Mouse (Mus musculus): ENCODE measurements around the gene Fkbp11. TPM values are rescaled to one million over a fixed set of nuclear protein-coding genes. Genes with fewer than 3 reads are reported as not detected.

The Fkbp11 gene
- 105 and 119 TPM in 2 replicates for total RNA-seq (2012; rRNA removed)

DNA sequence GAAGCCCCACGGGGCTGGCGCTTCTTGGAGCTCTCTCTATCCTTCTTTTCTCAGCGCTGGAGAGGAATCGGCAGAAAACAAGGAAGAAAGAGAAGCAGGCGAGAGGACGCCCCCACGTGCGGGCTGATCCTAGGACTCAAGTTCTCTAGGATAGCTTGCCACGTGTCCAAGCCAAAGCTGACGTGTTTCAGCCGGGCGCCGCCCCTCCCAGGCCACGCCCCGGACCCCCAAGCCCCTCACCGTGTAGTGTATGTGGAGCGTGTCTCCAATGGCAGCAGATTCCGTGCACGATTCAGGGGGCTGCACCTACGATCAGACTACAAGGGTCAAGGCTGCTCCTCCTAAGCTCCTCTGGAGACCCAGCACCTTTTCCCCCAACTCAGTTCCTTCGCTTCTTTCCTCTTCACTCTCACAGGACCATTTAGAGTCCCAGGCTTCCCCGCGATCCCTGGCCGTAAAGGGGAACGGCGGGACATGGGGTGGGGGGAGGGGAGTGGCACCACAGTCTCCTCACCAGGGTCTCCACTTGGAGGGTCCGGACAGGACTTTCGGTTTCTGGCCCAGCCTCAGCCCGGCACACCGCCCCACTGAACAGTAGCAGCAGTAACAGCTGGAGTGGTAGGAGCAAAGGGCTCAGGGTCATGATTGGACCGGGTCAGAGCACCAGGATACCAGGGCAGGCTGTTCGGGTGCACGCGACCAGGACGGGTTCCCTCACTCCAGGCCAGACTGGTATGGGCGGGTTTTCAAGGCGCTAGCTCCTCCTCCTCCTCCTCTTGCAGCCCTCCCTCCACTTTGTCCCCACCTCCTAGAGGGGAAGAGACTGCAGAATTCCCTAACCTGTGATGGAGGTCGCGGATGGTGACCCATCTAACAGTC is at the start of gene Fkbp11:
TSS of gene Fkbp11 (minus strand) at position 756 of the 879 bp plus-strand sequence.
- peaks cover 2 to 27% of the 10 kb centered on the region in 2 experiments; a peak in 3 of 4 replicates for H3K4me1 ChIP-seq (ENCODE audit: control insufficient read depth in 2 of 2, insufficient read depth in 2 of 2, low read length in 2 of 2, poor library complexity in 1 of 2)
- peak within 1 kb of the TSS; percentile 82 for H3K4me3 ChIP-seq (ENCODE audit: insufficient read depth in 1 of 2, low read depth in 1 of 2, low read length in 2 of 2, poor library complexity in 1 of 2, severe bottlenecking in 1 of 2)
- no peaks in the 10 kb centered on the region for H3K9me3 ChIP-seq (ENCODE audit: control insufficient read depth, insufficient read depth, low read depth, low read length)
- H3K9ac ChIP-seq (ENCODE audit: insufficient read depth, low read depth, low read length, poor library complexity, severe bottlenecking): peak within 1 kb of the TSS; percentile 84
- H3K36me3 ChIP-seq (ENCODE audit: control insufficient read depth, insufficient read depth, low read length, poor library complexity, severe bottlenecking): no peaks in the 10 kb centered on the region
- no peak; the same call in 1 of the 2 replicates for TF ChIP-seq HCFC1 (IDR thresholded peaks at IDR 0.05; ENCODE audit: borderline replicate concordance, insufficient read depth, low read length)
- no peak for TF ChIP-seq CHD2 (IDR thresholded peaks at IDR 0.05; ENCODE audit: low read depth, low read length)
- TF ChIP-seq MAFK (IDR thresholded peaks at IDR 0.05; ENCODE audit: insufficient read depth, low read depth, low read length): no peak
- no peak for TF ChIP-seq ZC3H11A (IDR thresholded peaks at IDR 0.05; ENCODE audit: borderline replicate concordance, low read depth, low read length)
- no peak for TF ChIP-seq ZNF384 (IDR thresholded peaks at IDR 0.05; ENCODE audit: low read depth, low read length)
- peak within 1 kb of the TSS; percentile 79 for H3K27ac ChIP-seq (ENCODE audit: insufficient read depth, low read depth, low read length, poor library complexity, severe bottlenecking)
- in situ Hi-C loops (cut with MboI; ENCODE audit: low sequenced_read_pairs in 2 of 2, unreplicated experiment in 2 of 2): no loop called here
- DNase-seq (ENCODE audit: low read depth, low spot score): peak; percentile 84

DNA sequence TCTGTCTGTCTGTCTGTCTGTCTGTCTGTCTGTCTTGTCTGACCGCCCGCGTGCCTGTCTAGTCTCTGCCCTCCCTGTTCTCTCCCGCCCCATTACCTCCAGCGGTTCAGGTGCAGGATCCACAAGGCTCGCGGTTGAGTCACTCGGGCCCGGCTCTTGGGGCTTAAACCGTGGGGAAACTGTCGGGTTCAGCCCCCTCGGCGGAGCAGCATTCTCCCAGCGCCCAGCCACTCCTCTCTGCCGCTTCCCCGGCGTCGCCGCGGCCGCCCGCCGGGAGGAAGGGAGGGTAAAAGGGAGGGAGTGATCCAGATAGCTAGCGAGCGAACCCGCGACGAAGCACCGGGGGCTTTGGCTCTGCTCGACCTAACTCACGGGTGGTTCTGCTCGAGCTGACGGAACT is 49.8 kb upstream of the Fkbp11 start, which contains the start of gene Wnt10b:
TSS of gene Wnt10b (minus strand) at position 389 of the 400 bp plus-strand sequence.
- H3K9me3 ChIP-seq (ENCODE audit: control insufficient read depth, insufficient read depth, low read depth, low read length): no peaks in the 10 kb centered on the region
- TF ChIP-seq HCFC1 (IDR thresholded peaks at IDR 0.05; ENCODE audit: borderline replicate concordance, insufficient read depth, low read length) (no peak), ZNF384 (IDR thresholded peaks at IDR 0.05; ENCODE audit: low read depth, low read length) (no peak), ZC3H11A (IDR thresholded peaks at IDR 0.05; ENCODE audit: borderline replicate concordance, low read depth, low read length) (no peak), CHD2 (IDR thresholded peaks at IDR 0.05; ENCODE audit: low read depth, low read length) (no peak), MAFK (IDR thresholded peaks at IDR 0.05; ENCODE audit: insufficient read depth, low read depth, low read length) (no peak)
- no peak within 1 kb of the TSS for H3K9ac ChIP-seq (ENCODE audit: insufficient read depth, low read depth, low read length, poor library complexity, severe bottlenecking)
- in situ Hi-C loops (cut with MboI; ENCODE audit: low sequenced_read_pairs in 2 of 2, unreplicated experiment in 2 of 2): loop anchor here (5.0 to 25.0 kb wide), 2 partner anchors 310 to 320 kb away; partner anchors contain the start of genes C1ql4 (in 1 of the 2) and Dnajc22 (in 1 of the 2)
- no peak within 1 kb of the TSS for H3K27ac ChIP-seq (ENCODE audit: insufficient read depth, low read depth, low read length, poor library complexity, severe bottlenecking)
- DNase-seq (ENCODE audit: low read depth, low spot score): no peak
- H3K4me1 ChIP-seq (ENCODE audit: control insufficient read depth in 2 of 2, insufficient read depth in 2 of 2, low read length in 2 of 2, poor library complexity in 1 of 2): peaks cover 0 to 18% of the 10 kb centered on the region in 2 experiments; a peak in 1 of 4 replicates
- no peaks in the 10 kb centered on the region for H3K36me3 ChIP-seq (ENCODE audit: control insufficient read depth, insufficient read depth, low read length, poor library complexity, severe bottlenecking)
- peak within 1 kb of the TSS; percentile 7 to 34; a peak in 2 of 4 replicates for H3K4me3 ChIP-seq (ENCODE audit: insufficient read depth in 1 of 2, low read depth in 1 of 2, low read length in 2 of 2, poor library complexity in 1 of 2, severe bottlenecking in 1 of 2)

DNA sequence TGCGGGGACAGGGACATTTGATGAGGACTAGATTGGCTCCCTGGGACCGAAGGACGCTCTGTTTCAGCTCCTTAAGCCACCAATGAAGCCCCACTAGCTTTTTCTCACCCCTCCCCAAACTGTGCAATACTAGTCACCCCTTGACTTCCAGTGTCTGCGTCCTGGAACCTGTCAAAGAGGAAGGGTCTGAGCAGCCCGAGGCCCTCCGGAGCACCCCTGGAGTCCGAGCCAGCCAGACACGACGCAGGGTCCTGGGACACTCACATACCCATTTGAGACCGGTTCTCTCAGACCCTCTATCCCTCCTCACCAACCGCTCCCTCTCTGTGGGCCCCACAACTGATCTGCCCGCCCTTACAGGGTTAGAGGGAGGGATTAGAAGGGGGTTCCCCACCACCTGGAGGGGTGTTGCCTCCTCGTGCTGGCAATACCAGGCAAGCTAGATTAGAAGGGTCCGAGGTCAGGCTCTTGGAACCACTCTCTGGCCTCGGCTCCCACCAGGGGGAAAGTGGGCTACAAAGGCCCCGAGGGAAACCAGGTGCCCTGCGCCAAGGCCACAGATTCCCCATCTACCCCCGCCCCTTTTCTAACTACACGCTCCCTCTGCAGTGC is 49.1 kb upstream of the Fkbp11 start:
- Histone ChIP-seq H3K27ac (ENCODE audit: insufficient read depth, low read depth, low read length, poor library complexity, severe bottlenecking) (no peak overlapping the region), H3K9me3 (ENCODE audit: control insufficient read depth, insufficient read depth, low read depth, low read length) (no peaks in the 10 kb centered on the region), H3K4me3 (ENCODE audit: insufficient read depth in 1 of 2, low read depth in 1 of 2, low read length in 2 of 2, poor library complexity in 1 of 2, severe bottlenecking in 1 of 2) (peak overlapping the region in 1 of 2 experiments; percentile 29; a peak in 1 of 4 replicates), H3K36me3 (ENCODE audit: control insufficient read depth, insufficient read depth, low read length, poor library complexity, severe bottlenecking) (no peaks in the 10 kb centered on the region), H3K9ac (ENCODE audit: insufficient read depth, low read depth, low read length, poor library complexity, severe bottlenecking) (no peak overlapping the region), H3K4me1 (ENCODE audit: control insufficient read depth in 2 of 2, insufficient read depth in 2 of 2, low read length in 2 of 2, poor library complexity in 1 of 2) (peaks cover 0 to 21% of the 10 kb centered on the region in 2 experiments; a peak in 2 of 4 replicates)
- DNase-seq (ENCODE audit: low read depth, low spot score): no peak
- in situ Hi-C loops (cut with MboI; ENCODE audit: low sequenced_read_pairs in 2 of 2, unreplicated experiment in 2 of 2): loop anchor here (5.0 to 25.0 kb wide), 2 partner anchors 310 to 320 kb away; partner anchors contain the start of genes C1ql4 (in 1 of the 2) and Dnajc22 (in 1 of the 2)
- TF ChIP-seq CHD2 (IDR thresholded peaks at IDR 0.05; ENCODE audit: low read depth, low read length) (no peak), ZC3H11A (IDR thresholded peaks at IDR 0.05; ENCODE audit: borderline replicate concordance, low read depth, low read length) (no peak), MAFK (IDR thresholded peaks at IDR 0.05; ENCODE audit: insufficient read depth, low read depth, low read length) (no peak)

DNA sequence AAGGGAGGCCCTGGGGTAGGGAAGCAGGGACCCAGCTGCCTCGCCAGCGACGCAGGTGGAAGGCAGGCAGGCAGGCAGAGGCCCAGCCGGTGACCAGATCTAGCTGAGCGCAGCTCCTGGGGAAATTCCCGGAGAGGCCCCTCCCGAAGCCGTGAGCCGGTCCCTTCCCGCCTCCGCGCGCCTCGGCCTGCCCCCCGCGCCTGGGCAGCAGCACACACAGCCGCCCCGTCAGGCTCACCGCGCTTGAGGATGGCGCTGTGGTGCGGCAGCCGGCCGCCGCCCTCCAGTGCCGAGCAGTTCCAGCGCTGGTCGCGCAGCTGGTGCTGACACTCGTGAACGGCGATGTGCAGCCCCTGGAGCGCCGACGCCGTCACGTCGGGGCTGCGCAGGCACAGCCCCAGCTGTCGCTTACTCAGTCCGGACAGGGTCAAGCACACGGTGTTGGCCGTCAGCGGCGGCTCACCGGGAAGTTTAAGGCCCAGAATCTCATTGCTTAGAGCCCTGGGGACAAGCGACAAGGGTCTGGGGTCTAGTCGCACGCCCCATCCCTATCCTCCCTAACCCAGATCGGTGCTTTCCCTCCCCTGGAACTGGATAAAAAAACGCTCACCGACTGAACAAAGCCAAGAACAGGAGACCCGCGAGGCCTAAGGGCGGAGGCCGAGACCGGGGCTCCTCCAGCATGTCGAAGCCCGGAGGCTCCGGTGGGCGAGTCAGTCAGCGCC is 48.4 kb upstream of the Fkbp11 start:
- Histone ChIP-seq H3K36me3 (ENCODE audit: control insufficient read depth, insufficient read depth, low read length, poor library complexity, severe bottlenecking) (no peaks in the 10 kb centered on the region), H3K4me3 (ENCODE audit: insufficient read depth in 1 of 2, low read depth in 1 of 2, low read length in 2 of 2, poor library complexity in 1 of 2, severe bottlenecking in 1 of 2) (peak overlapping the region; percentile 1 to 29; a peak in 1 of 4 replicates), H3K9ac (ENCODE audit: insufficient read depth, low read depth, low read length, poor library complexity, severe bottlenecking) (0 out of 2 replicates have a peak overlapping the region, but pooled peaks have one; percentile 13), H3K9me3 (ENCODE audit: control insufficient read depth, insufficient read depth, low read depth, low read length) (no peaks in the 10 kb centered on the region), H3K27ac (ENCODE audit: insufficient read depth, low read depth, low read length, poor library complexity, severe bottlenecking) (no peak overlapping the region), H3K4me1 (ENCODE audit: control insufficient read depth in 2 of 2, insufficient read depth in 2 of 2, low read length in 2 of 2, poor library complexity in 1 of 2) (peaks cover 0 to 21% of the 10 kb centered on the region in 2 experiments; a peak in 2 of 4 replicates)
- no peak for TF ChIP-seq MAFK (IDR thresholded peaks at IDR 0.05; ENCODE audit: insufficient read depth, low read depth, low read length)
- no peak for DNase-seq (ENCODE audit: low read depth, low spot score)
- in situ Hi-C loops (cut with MboI; ENCODE audit: low sequenced_read_pairs in 2 of 2, unreplicated experiment in 2 of 2): loop anchor here (5.0 to 25.0 kb wide), 2 partner anchors 311 to 321 kb away; partner anchors contain the start of genes C1ql4 (in 1 of the 2) and Dnajc22 (in 1 of the 2)

Data from ES-E14 (cell line).